Mouse (Mus musculus) kidney, postnatal 0 days (tissue): ENCODE measurements around the gene Pgrmc1. TPM values are rescaled to one million over a fixed set of nuclear protein-coding genes. Genes with fewer than 3 reads are reported as not detected.
"Not testable (repeated sequence)": the region's sequence is repeated elsewhere in the genome, so short reads cannot be mapped to it uniquely, and the experiment has no call there.

ENCODE experiments used
- ATAC-seq: fragments of 200-750 bp; cut with Nextera tagmentation; replicated peaks from 2 replicates; pipeline ENCODE4 v1.8.0; 2017; ENCODE audit warnings: low read depth, moderate number of reproducible peaks, moderate TSS enrichment, moderate library complexity; ENCODE audit not compliant: low FRiP score
- DNase-seq: peaks from one replicate; pipeline ENCODE4 v3.0.0-alpha.2; 2016; ENCODE audit warnings: low spot score
- H3K27ac ChIP-seq: fragments of 300-500 bp; sonication (generic); 2 replicates; pipeline ENCODE4 v1.5.1; 2014; ENCODE audit warnings: mild to moderate bottlenecking
- H3K27me3 ChIP-seq: fragments of 300-500 bp; sonication (generic); 2 replicates; pipeline ENCODE4 v1.6.1; 2014; ENCODE audit warnings: low read length, mixed read lengths; ENCODE audit not compliant: insufficient read depth
- H3K36me3 ChIP-seq: fragments of 300-500 bp; sonication (generic); 2 replicates; pipeline ENCODE4 v1.6.1; 2014; ENCODE audit warnings: low read length, mixed read lengths; ENCODE audit not compliant: insufficient read depth
- H3K4me1 ChIP-seq: fragments of 300-500 bp; sonication (generic); replicated peaks from 2 replicates; pipeline ENCODE4 v1.6.1; 2014; ENCODE audit warnings: antibody characterized with exemption, low read length, mixed read lengths; ENCODE audit not compliant: insufficient read depth
- H3K4me2 ChIP-seq: fragments of 300-500 bp; sonication (generic); 2 replicates; pipeline ENCODE4 v1.6.1; 2014; ENCODE audit warnings: mild to moderate bottlenecking, low read length, moderate library complexity, mixed read lengths
- H3K4me3 ChIP-seq: fragments of 300-500 bp; sonication (generic); replicated peaks from 2 replicates; pipeline ENCODE4 v1.5.1; 2014; ENCODE audit warnings: low read depth, low read length
- H3K9ac ChIP-seq: fragments of 300-500 bp; sonication (generic); 2 replicates; pipeline ENCODE4 v1.6.1; 2014; ENCODE audit warnings: low read depth, low read length
- H3K9me3 ChIP-seq: fragments of 300-500 bp; sonication (generic); replicated peaks from 2 replicates; pipeline ENCODE4 v1.6.1; 2016; ENCODE audit warnings: low read length, inconsistent platforms, mixed read lengths
- CTCF ChIP-seq: IDR thresholded peaks from 2 replicates; pipeline ENCODE4 v1.5.1; 2016; ENCODE audit warnings: antibody characterized with exemption, low read depth, mild to moderate bottlenecking, moderate library complexity
- WGBS: fragments of 180-500 bp; shearing (Covaris S2); extraction: QIAGEN DNeasy Blood & Tissue Kit; methylation state at CpG from one replicate; pipeline ENCODE4 v1.1.7; 2014; 5-methylcytosine and 5-hydroxymethylcytosine counted together
- polyA plus RNA-seq: library from polyadenylated mRNA; unstranded; fragments of >200 nt; fragmentation: Nextera tagmentation; extraction: Ambion mirVana; gene quantifications from 2 replicates; pipeline ENCODE4 v1.2.1, GENCODE M21; 2015

The Pgrmc1 gene
- polyA plus RNA-seq, 1 experiment from 2014 or later: 316 TPM

GRCm38 (mm10) chrX:36591120-36591519 lies 6.9 kb upstream of the Pgrmc1 start:
- Histone ChIP-seq H3K9ac (no peak overlapping the region), H3K27me3 (no peaks in the 10 kb centered on the region), H3K27ac (no peak overlapping the region), H3K4me2 (no peak overlapping the region), H3K36me3 (no peaks in the 10 kb centered on the region), H3K4me3 (no peak overlapping the region), H3K9me3 (no peaks in the 10 kb centered on the region), H3K4me1 (no peaks in the 10 kb centered on the region)
- no peak for TF ChIP-seq CTCF
- ATAC-seq (no peak), DNase-seq (no peak)
- 63% methylated on average over 1 of the region's 1 CpGs for WGBS

GRCm38 (mm10) chrX:36591539-36591938 lies 6.5 kb upstream of the Pgrmc1 start:
- Histone ChIP-seq H3K9me3 (no peaks in the 10 kb centered on the region), H3K27ac (no peak overlapping the region), H3K4me2 (no peak overlapping the region), H3K9ac (no peak overlapping the region), H3K4me1 (no peaks in the 10 kb centered on the region), H3K4me3 (no peak overlapping the region), H3K27me3 (no peaks in the 10 kb centered on the region), H3K36me3 (no peaks in the 10 kb centered on the region)
- 73% methylated on average over 4 of the region's 4 CpGs for WGBS
- DNase-seq: no peak
- no peak for ATAC-seq
- TF ChIP-seq CTCF: no peak

- Histone ChIP-seq H3K36me3 (no peaks in the 10 kb centered on the region), H3K9ac (no peak overlapping the region), H3K4me3 (no peak overlapping the region), H3K4me2 (no peak overlapping the region), H3K27ac (no peak overlapping the region), H3K4me1 (no peaks in the 10 kb centered on the region), H3K9me3 (no peaks in the 10 kb centered on the region), H3K27me3 (no peaks in the 10 kb centered on the region)
- TF ChIP-seq CTCF: no peak
- DNase-seq: no peak
- 78% methylated on average over 3 of the region's 3 CpGs for WGBS
- ATAC-seq: no peak
Observed at GRCm38 (mm10) chrX:36595247-36595646, 2.8 kb upstream of the Pgrmc1 start.

- H3K27ac ChIP-seq, H3K4me2 ChIP-seq, H3K9me3 ChIP-seq, DNase-seq, H3K9ac ChIP-seq, H3K4me3 ChIP-seq, H3K27me3 ChIP-seq, H3K4me1 ChIP-seq, H3K36me3 ChIP-seq, ATAC-seq: not testable (repeated sequence)
- 85% methylated on average over 5 of the region's 5 CpGs for WGBS
Observed at GRCm38 (mm10) chrX:36596483-36597120, 1.4 kb upstream of the Pgrmc1 start.

GRCm38 (mm10) chrX:36598390-36598810 lies 394 bp downstream of the Pgrmc1 start:
- no peaks in the 10 kb centered on the region for H3K9me3 ChIP-seq

GRCm38 (mm10) chrX:36598861-36599344 lies 897 bp downstream of the Pgrmc1 start:
- Histone ChIP-seq H3K9ac (peak overlapping the region; percentile 69), H3K4me3 (peak overlapping the region; percentile 72), H3K4me1 (no peaks in the 10 kb centered on the region), H3K27me3 (no peaks in the 10 kb centered on the region), H3K36me3 (no peaks in the 10 kb centered on the region), H3K27ac (peak overlapping the region; percentile 77; the same call in 1 of the 2 replicates), H3K9me3 (no peaks in the 10 kb centered on the region), H3K4me2 (peak overlapping the region; percentile 54)
- WGBS: 37% methylated on average over 14 of the region's 14 CpGs
- peak; percentile 14 for DNase-seq
- TF ChIP-seq CTCF: no peak
- peak; percentile 29; the same call in 1 of the 2 replicates for ATAC-seq

More at GRCm38 (mm10) chrX:36598390-36598810, 394 bp downstream of the Pgrmc1 start:
- H3K4me3 ChIP-seq: peak overlapping the region; percentile 72
- peak overlapping the region; percentile 54 for H3K4me2 ChIP-seq
- H3K9ac ChIP-seq: peak overlapping the region; percentile 69
- H3K27ac ChIP-seq: peak overlapping the region; percentile 77
- DNase-seq: peak; percentile 14
- WGBS: 36% methylated on average over 41 of the region's 41 CpGs
- TF ChIP-seq CTCF: no peak
- peak; percentile 30; the same call in 1 of the 2 replicates for ATAC-seq
- no peaks in the 10 kb centered on the region for H3K36me3 ChIP-seq
- no peaks in the 10 kb centered on the region for H3K27me3 ChIP-seq
- H3K4me1 ChIP-seq: no peaks in the 10 kb centered on the region
